Mouse (Mus musculus): Measurements from ENCODE around the gene Eif3k.

DNA sequence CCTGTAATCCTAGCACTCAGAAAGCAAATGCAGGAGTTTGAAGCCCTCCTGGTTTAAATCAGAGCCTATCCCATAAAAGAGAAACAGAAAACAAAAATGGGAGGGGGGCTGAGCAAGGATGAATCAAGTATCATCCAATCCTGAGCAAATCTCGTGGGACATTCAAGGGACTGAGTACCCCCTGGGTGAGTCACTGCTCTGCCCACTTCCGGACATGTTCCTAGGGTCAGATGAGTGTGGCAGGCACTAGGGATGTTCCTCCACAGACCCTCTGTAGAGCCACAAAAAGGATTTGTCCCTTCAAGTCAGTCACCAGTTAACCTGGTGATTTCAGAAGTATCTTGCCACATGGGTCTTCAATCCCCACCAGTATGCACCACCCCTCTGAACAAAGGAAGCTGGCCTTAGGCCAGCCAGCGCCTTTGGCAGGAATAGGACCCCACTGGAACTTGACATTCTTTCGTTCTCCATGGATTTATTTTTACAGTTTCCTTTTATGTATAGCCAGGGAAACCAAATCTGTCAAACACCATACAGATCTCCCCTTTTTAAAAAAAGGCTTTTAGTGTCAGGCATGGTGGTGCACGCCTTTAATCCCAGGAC lies 26.3 kb downstream of the Eif3k start:
- TF ChIP-seq GATA1 (IDR thresholded peaks at IDR 0.05; ENCODE audit: low read length) (no peak), TAL1 (IDR thresholded peaks at IDR 0.05; ENCODE audit: low read length) (no peak)
